Mouse (Mus musculus): ENCODE data around the gene Sox6.

The Sox6 gene

GRCm38 (mm10) chr7:115825295-115825694 lies 213.3 kb downstream of the Sox6 start:
- peak; percentile 94 for DNase-seq

DNA sequence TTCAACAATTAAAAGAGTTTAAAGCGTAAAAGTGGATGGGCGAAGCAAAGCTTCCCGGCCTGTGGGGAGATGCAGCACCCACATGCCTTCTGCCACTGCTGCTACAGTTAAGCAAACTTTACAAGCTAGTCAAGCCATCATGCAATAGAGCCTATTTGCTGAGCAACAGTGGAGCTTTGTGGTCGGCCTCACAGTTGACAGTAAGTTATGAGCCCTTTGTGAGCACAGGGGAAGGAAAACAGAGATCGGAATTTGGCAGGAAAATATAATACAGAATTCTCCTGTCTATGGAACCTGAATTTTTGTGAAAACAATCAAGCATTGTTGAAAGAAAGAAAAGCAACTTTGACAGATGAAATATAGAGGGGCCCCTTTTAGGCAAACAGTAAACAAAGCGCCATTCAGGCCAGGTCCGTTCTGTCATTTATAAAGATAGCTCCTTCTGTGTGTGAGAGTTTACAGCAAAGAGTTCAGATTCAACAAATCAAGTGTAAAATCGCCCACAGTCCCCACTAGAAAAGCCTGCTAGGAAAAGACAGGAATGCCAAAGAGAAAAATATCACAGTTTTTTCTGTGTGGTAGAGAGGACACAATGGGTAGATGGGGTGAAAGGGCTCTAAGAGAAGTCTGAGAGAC lies 213.9 kb downstream of the Sox6 start:
- no peak for DNase-seq

- peak; percentile 35 for DNase-seq
Measured at GRCm38 (mm10) chr7:115819136-115819535, 219.5 kb downstream of the Sox6 start.

DNA sequence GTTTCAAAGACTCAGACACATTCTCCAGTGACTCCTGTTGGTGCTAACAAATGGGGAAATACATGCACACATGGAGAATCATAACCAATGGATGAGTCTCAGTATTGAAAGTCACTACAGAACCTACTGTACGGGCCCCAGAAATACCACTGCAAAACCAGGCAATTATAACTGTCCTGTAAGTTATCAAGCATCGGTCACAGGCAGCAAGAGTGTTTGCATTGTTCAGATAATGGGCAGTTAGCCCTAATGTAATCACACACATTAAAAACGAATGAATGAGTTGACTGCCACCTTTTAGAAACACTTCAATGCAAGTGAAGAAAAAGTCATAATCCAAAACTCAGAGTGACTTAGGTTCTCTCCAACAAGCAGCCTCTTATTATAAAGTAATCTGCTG lies 235.3 kb downstream of the Sox6 start:
- DNase-seq, result no peak

- no peak for DNase-seq
Measured at GRCm38 (mm10) chr7:115794139-115794858, 244.3 kb downstream of the Sox6 start.

- no peak for DNase-seq
Measured at GRCm38 (mm10) chr7:115792841-115793240, 245.8 kb downstream of the Sox6 start.

- no peak for DNase-seq
Measured at GRCm38 (mm10) chr7:115789116-115789823, 249.3 kb downstream of the Sox6 start.

DNA sequence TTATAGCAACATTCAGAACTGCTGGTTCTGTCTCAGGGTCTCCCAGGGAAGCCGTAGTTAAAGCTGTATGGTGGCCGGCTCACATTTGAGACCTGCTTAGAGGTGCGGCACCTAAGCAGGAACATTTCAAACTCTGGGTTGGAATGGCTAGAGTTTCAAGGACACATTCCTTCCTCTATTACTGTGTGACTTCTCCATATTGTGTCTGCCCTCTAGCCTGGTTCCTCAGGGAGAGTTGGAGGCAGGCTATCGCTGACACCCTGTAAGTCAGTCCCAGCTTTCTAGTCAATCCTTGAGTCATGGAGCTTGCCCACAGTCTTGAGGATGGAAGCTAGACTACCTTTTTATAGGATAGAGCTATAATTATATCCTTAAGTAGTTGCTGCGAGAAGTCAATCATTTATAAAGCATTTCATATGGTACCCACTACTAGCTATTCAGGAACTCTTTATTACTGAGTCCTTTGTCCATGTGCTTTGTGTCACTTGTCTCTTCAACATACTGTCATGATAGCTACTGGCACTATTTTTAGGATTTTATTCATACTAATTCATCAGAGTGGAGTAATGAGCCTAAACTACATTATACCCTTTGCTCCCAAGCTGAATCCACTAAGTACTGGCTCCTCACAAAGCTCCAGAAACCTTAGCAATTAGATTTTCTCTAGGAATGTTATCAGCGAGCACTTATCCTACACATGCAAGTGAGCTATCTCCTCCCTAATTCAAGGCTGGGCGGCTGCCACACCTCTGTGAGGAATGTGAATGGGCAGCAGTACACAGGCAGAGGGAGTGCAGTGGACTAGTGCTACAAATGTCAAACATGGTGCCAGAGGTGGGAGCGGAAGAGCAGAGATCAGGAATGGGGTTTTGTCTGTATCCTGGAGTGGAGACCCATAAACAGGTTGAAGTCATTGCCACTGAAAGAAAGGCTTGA lies 254.3 kb downstream of the Sox6 start:
- DNase-seq, result peak; percentile 91

GRCm38 (mm10) chr7:115780148-115780547 lies 258.4 kb downstream of the Sox6 start:
- DNase-seq, result peak; percentile 71

GRCm38 (mm10) chr7:115779544-115779943 lies 259.1 kb downstream of the Sox6 start:
- peak; percentile 74 for DNase-seq

DNA sequence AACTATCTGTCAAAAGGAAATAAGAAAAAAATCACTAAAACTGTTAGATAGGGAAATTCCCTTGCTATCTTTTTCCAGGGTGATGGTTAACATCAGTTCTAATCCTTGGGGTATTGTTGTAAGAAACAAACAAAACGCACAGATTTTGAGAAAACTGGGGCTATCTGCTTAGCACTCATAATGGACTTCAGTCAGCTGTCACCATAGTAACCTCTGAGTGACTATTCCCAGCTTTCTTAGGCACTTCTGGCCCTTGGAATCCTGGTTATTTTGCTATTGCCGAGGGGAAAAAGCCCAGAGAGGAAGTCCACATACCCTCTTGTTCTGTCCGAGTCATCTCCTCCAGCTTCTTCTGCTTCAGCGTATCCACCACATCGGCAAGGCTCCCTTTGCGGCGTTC lies 261.9 kb downstream of the Sox6 start:
- peak; percentile 86 for DNase-seq

- peak; percentile 16 for DNase-seq
Measured at GRCm38 (mm10) chr7:115776324-115776723, 262.3 kb downstream of the Sox6 start.

DNA sequence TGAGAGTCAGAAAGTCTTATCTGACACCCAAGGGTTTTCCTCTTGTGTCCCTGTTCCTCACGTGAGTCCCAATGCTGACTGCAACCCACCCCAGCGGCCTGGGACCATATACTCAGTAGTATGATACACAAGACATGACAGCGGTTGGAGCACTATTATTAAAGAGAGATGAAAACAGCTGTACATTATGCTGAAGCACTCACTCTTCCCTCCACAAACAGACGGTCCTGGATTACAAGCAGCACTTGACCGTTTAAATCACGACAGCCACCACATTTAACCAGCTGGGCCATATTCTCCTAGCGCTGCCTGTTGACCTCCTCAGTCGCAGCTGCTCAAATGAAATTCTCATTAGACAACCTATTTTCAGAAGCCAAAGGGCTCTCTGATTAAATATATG lies 272.3 kb downstream of the Sox6 start:
- no peak for DNase-seq

GRCm38 (mm10) chr7:115763851-115764250 lies 274.7 kb downstream of the Sox6 start:
- DNase-seq, result no peak

DNA sequence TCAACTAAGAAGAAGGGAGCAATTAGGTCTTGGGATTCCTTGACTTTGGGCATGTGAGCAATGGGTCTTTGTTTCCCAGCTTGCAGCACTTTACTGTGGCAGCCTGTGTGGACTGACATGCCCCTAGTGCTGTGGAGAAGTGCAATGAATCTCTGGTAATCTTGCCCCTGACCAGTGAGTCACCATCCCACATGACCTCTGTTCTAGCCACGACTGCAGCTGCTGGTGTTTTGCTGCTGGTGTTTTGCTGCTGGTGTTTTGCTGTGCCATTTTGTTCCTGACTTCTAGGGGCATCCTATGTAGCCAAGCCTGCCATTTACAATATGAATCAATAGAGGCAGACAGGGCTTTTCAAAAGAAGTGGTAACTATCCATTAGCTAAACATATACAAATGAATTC lies 280.4 kb downstream of the Sox6 start:
- DNase-seq, result no peak

- no peak for DNase-seq
Measured at GRCm38 (mm10) chr7:115755272-115755671, 283.3 kb downstream of the Sox6 start.

DNA sequence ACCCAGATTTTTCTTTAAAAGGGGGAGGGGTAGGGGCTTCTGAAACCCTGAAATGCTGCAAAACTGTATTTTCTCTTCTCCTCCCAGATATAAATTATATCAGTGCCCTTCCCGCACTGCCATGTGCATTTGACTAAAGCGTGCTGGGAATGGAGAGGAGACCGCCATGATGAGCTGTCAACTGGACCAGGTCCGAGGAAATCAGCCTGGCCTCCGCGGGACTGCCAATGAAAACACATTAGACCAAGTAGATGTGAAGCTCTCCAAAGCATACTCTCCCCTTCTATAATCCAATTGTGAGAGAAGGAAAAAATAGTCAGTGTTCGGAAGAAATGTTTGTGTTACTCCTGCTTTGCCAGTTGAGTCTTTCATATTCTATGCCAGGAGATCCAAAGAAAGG lies 284.4 kb downstream of the Sox6 start:
- peak; percentile 90 for DNase-seq

- peak; percentile 90 for DNase-seq
Measured at GRCm38 (mm10) chr7:115752121-115752634, 286.4 kb downstream of the Sox6 start.

DNA sequence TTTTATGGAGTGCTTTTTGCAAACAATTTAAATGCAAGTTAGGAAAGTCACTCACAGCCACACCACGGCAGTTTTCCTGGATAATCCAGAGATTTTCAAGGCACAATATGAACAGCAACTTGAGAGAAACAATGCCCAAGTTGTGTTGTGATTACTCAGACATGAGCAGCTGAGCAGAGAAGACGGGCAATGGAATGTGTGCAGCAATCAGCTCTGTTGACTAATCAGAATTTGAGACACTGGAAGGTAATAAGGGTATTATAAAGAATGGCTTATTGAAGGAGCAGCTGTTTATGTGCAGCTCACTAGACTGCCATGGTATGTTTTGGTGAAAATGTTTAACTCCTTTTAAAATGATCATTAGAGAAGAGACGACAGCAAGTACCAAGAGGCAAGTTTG lies 287.5 kb downstream of the Sox6 start:
- no peak for DNase-seq

DNA sequence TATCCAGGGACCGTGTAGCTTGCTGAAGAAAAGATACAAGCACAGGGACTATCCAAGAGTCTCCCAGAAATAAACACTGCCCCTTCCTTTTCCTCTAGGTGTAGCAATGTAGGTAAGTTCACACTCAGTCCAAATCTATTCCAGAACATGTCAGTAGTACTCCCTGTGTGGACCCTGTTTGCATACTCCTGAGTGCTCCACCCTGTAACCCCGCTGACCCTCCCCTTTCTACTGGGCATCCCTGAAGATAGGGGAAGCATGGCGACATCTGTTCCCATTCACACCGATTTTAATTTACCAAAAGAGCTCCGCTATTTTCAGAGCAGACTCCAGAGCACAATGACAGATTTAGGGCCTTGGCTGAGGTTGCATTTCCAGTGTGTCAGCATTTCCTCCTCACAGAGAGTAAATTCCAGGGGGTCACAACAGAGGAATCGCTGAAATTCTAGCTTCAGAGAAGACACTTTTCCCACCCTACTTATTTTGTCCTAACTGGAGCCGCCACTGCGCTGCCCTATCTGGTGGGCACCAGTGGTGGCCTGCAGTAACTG lies 288.2 kb downstream of the Sox6 start:
- DNase-seq, result no peak

- DNase-seq, result no peak
Measured at GRCm38 (mm10) chr7:115747541-115747940, 291.1 kb downstream of the Sox6 start.

GRCm38 (mm10) chr7:115745672-115746253 lies 292.8 kb downstream of the Sox6 start:
- no peak for DNase-seq

Measured in heart, adult 11 months (tissue).